Mouse (Mus musculus): ENCODE measurements at regions not wholly inside any gene's neighbourhood (a gene's known extent, or its start where the extent isn't known, plus 50 kb on each side); places are given as distances from the start of the nearest gene placed in this dataset.

DNA sequence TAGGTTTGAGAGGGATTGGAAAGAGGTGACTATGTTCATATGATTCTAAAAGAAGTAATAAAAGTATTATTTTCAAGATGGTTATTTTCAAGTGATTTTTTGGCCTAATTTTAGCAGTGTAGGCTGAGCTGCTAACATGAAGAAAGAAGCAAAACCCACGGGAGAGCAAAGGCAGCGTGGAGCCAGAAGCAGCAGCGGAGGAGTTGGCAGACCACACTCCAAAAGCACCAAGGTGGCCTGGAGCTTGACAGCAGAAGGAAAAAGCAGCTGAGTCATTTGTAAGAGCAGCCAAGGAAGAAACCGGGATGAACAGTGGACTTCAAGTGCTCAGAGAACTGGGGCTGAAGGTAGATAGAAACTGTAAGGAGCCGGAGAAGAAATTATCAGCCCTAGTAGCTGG is 55.9 kb downstream of the Hdgfl1 start:
- no peak for TF ChIP-seq CTCF (IDR thresholded peaks at IDR 0.05; ENCODE audit: borderline replicate concordance, extremely low read depth, insufficient read depth, insufficient read length)
- no peak for TF ChIP-seq POLR2A (IDR thresholded peaks at IDR 0.05; ENCODE audit: borderline replicate concordance, extremely low read depth, insufficient read depth, insufficient read length, poor library complexity, severe bottlenecking)
